Mouse (Mus musculus) midbrain, embryonic 11.5 days (tissue): ENCODE data around the gene Prkg1. TPM values are rescaled to one million over a fixed set of nuclear protein-coding genes. Genes with fewer than 3 reads are reported as not detected.

Experiments used
- ATAC-seq: fragments of 200-750 bp; cut with Nextera tagmentation; 2 replicates; pipeline ENCODE4 v1.8.0; 2017; ENCODE audit warnings: moderate TSS enrichment, moderate library complexity; ENCODE audit not compliant: low FRiP score
- DNase-seq: peaks from one replicate; pipeline ENCODE4 v3.0.0; 2015; ENCODE audit warnings: low spot score; ENCODE audit errors: missing footprints
- H3K27ac ChIP-seq: fragments of 300-500 bp; sonication (generic); 2 replicates; pipeline ENCODE4 v1.5.1; 2014; ENCODE audit warnings: low read depth, low read length
- H3K27me3 ChIP-seq: fragments of 300-500 bp; sonication (generic); 2 replicates; pipeline ENCODE4 v1.6.1; 2014; ENCODE audit warnings: mild to moderate bottlenecking, low read length, moderate library complexity, mixed read lengths; ENCODE audit not compliant: control insufficient read depth, insufficient read depth
- H3K36me3 ChIP-seq: fragments of 300-500 bp; sonication (generic); 2 replicates; pipeline ENCODE4 v1.6.1; 2014; ENCODE audit warnings: mild to moderate bottlenecking, low read length, moderate library complexity, mixed read lengths; ENCODE audit not compliant: control insufficient read depth, insufficient read depth
- H3K4me1 ChIP-seq: fragments of 300-500 bp; sonication (generic); 2 replicates; pipeline ENCODE4 v1.6.1; 2014; ENCODE audit warnings: low read length; ENCODE audit not compliant: control insufficient read depth, insufficient read depth
- H3K4me2 ChIP-seq: fragments of 300-500 bp; sonication (generic); 2 replicates; pipeline ENCODE4 v1.6.1; 2014; ENCODE audit warnings: mild to moderate bottlenecking, moderate library complexity
- H3K4me3 ChIP-seq: fragments of 300-500 bp; sonication (generic); 2 replicates; pipeline ENCODE4 v1.5.1; 2014; ENCODE audit warnings: low read depth, low read length
- H3K9ac ChIP-seq: fragments of 300-500 bp; sonication (generic); 2 replicates; pipeline ENCODE4 v1.6.1; 2014; ENCODE audit warnings: low read length
- H3K9me3 ChIP-seq: fragments of 300-500 bp; sonication (generic); 2 replicates; pipeline ENCODE4 v1.6.1; 2016; ENCODE audit warnings: low read length; ENCODE audit not compliant: control insufficient read depth
- WGBS: fragments of 180-500 bp; shearing (Covaris S2); extraction: QIAGEN DNeasy Blood & Tissue Kit; methylation state at CpG from one replicate; pipeline ENCODE4 v1.1.7; 2014; 5-methylcytosine and 5-hydroxymethylcytosine counted together
- polyA plus RNA-seq: library from polyadenylated mRNA; unstranded; fragments of >200 nt; fragmentation: Nextera tagmentation; extraction: Ambion mirVana; gene quantifications from 2 replicates; pipeline ENCODE4 v1.2.1, GENCODE M21; 2014

Prkg1 gene
- polyA plus RNA-seq, 1 experiment from 2014 or later, result 4.9 TPM

GRCm38 (mm10) chr19:31433446-31433845 is 331.4 kb downstream of the Prkg1 start:
- H3K4me3 ChIP-seq, result no peak overlapping the region
- 95% methylated on average over 1 of the region's 1 CpGs for WGBS
- ATAC-seq (no peak), DNase-seq (peak; percentile 70)
- H3K9ac ChIP-seq, result no peak overlapping the region
- no peaks in the 10 kb centered on the region for H3K36me3 ChIP-seq
- H3K27me3 ChIP-seq, result no peaks in the 10 kb centered on the region
- H3K4me2 ChIP-seq, result no peak overlapping the region
- H3K9me3 ChIP-seq, result no peaks in the 10 kb centered on the region
- H3K4me1 ChIP-seq, result no peaks in the 10 kb centered on the region
- H3K27ac ChIP-seq, result no peak overlapping the region

DNA sequence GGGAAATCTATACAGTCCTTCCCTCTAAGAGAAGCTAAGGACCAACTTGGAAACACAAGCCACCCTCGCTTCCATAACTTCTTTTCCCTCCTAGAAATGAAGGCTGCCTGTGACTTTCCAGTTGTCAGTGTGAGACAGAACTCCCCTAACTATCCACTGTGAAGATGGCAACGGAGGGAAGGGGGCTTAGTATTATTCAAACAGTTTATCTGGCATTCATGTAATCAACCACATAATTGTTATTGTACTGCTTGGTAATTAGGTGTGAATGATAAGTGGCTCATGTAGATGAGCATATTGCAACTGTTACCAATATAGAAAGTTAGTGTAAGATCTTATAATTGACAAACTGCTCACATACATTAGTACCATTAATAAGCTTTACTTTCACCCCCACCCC is 333.4 kb downstream of the Prkg1 start:
- H3K4me2 ChIP-seq, result no peak overlapping the region
- 69% methylated on average over 2 of the region's 2 CpGs for WGBS
- no peak overlapping the region for H3K27ac ChIP-seq
- peak; percentile 51 for DNase-seq
- no peak for ATAC-seq
- no peaks in the 10 kb centered on the region for H3K27me3 ChIP-seq
- H3K36me3 ChIP-seq, result no peaks in the 10 kb centered on the region
- H3K9ac ChIP-seq, result no peak overlapping the region
- no peak overlapping the region for H3K4me3 ChIP-seq
- H3K9me3 ChIP-seq, result no peaks in the 10 kb centered on the region
- no peaks in the 10 kb centered on the region for H3K4me1 ChIP-seq

DNA sequence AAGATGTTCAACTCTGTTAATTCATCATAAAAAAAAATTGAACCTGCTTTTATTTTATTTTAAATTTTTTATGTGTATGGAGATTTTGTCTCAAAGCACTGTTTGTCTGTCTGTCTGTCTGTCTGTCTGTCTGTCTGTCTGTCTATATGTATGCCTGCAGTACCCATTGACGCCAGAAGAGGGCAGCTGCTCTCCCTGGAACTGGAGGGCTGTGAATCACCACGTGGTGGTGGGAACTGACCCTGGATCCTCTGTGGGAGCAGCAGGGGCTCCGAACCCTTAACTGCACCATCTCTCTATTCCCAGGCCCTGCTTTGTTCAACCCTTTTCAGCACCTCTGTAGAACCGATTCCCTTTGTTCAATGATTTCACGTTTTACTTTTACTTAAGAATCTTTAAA is 338.7 kb downstream of the Prkg1 start:
- no peak overlapping the region for H3K4me2 ChIP-seq
- WGBS, result 78% methylated on average over 5 of the region's 5 CpGs
- no peaks in the 10 kb centered on the region for H3K27me3 ChIP-seq
- ATAC-seq (no peak), DNase-seq (peak; percentile 33)
- H3K9me3 ChIP-seq, result no peaks in the 10 kb centered on the region
- no peak overlapping the region for H3K27ac ChIP-seq
- H3K36me3 ChIP-seq, result no peaks in the 10 kb centered on the region
- H3K9ac ChIP-seq, result no peak overlapping the region
- no peaks in the 10 kb centered on the region for H3K4me1 ChIP-seq
- H3K4me3 ChIP-seq, result no peak overlapping the region

DNA sequence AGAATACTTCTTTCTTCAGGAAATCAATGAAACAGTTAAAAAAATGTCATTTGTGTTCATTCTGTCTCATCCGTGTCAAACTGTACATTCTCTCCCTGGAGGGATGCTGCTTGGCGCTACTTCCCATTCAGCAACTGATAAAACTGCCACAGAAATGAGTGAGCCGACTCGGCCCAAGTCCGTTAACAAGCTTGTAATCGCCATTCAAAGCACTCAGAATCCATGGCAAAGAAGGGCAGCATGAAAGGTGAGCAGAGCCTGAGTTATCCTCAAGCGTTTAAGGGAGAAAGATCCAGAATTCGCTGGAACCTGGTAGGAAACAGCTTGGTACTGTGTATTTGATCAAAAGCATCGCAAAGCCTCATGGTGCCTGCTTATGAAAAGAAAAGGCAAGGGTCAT is 339.6 kb downstream of the Prkg1 start:
- peak; percentile 81 for DNase-seq
- 73% methylated on average over 9 of the region's 9 CpGs for whole genome bisulfite sequencing

GRCm38 (mm10) chr19:31424319-31424718 is 340.5 kb downstream of the Prkg1 start:
- Histone ChIP-seq H3K27ac (no peak overlapping the region), H3K36me3 (no peaks in the 10 kb centered on the region), H3K4me2 (no peak overlapping the region), H3K4me3 (no peak overlapping the region), H3K27me3 (no peaks in the 10 kb centered on the region), H3K9ac (no peak overlapping the region), H3K9me3 (no peaks in the 10 kb centered on the region), H3K4me1 (no peaks in the 10 kb centered on the region)
- WGBS, result 88% methylated on average over 5 of the region's 5 CpGs
- ATAC-seq (no peak), DNase-seq (peak; percentile 77)

More for the DNA sequence above, 339.6 kb downstream of the Prkg1 start:
- H3K4me2 ChIP-seq, result no peak overlapping the region
- no peaks in the 10 kb centered on the region for H3K36me3 ChIP-seq
- no peak for ATAC-seq
- H3K27ac ChIP-seq, result no peak overlapping the region; the same call in 1 of the 2 replicates
- no peak overlapping the region for H3K9ac ChIP-seq
- H3K27me3 ChIP-seq, result no peaks in the 10 kb centered on the region
- H3K4me3 ChIP-seq, result no peak overlapping the region
- no peaks in the 10 kb centered on the region for H3K9me3 ChIP-seq
- no peaks in the 10 kb centered on the region for H3K4me1 ChIP-seq

GRCm38 (mm10) chr19:31413571-31413970 is 351.3 kb downstream of the Prkg1 start:
- no peak overlapping the region for H3K27ac ChIP-seq
- H3K9ac ChIP-seq, result no peak overlapping the region
- DNase-seq, result peak; percentile 44
- no peaks in the 10 kb centered on the region for H3K4me1 ChIP-seq
- no peaks in the 10 kb centered on the region for H3K9me3 ChIP-seq
- H3K4me3 ChIP-seq, result no peak overlapping the region
- H3K27me3 ChIP-seq, result no peaks in the 10 kb centered on the region
- H3K36me3 ChIP-seq, result no peaks in the 10 kb centered on the region
- no peak for ATAC-seq
- 90% methylated on average over 7 of the region's 7 CpGs for WGBS
- no peak overlapping the region for H3K4me2 ChIP-seq

GRCm38 (mm10) chr19:31396096-31396495 is 368.7 kb downstream of the Prkg1 start:
- Histone ChIP-seq H3K9me3 (no peaks in the 10 kb centered on the region), H3K4me3 (no peak overlapping the region), H3K4me2 (no peak overlapping the region), H3K9ac (no peak overlapping the region), H3K4me1 (no peaks in the 10 kb centered on the region), H3K27me3 (no peaks in the 10 kb centered on the region), H3K27ac (no peak overlapping the region), H3K36me3 (no peaks in the 10 kb centered on the region)
- WGBS, result 85% methylated on average over 1 of the region's 1 CpGs
- DNase-seq, result no peak
- ATAC-seq, result no peak

DNA sequence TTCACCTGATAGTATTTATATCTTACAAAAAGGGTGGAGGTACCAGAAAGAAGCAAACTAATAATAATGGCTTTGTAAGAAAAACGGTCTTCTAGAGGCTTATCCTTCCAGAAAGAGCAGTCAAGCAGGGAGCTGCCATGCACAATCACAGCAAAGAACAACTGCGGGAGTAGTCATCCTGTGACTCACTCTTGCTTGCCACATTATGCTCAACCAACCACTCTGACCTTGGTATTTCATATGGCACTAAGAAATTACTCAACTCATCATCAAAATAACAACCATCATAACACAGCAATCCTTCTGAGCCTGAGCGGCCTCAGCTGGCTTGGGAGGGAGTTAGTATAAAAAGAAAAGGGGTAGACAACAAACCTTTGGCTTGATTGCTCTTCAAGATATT is 379.5 kb downstream of the Prkg1 start:
- WGBS, result 83% methylated on average over 3 of the region's 3 CpGs
- Histone ChIP-seq H3K4me1 (no peaks in the 10 kb centered on the region), H3K36me3 (no peaks in the 10 kb centered on the region), H3K9me3 (no peaks in the 10 kb centered on the region), H3K27ac (no peak overlapping the region), H3K4me3 (no peak overlapping the region), H3K27me3 (no peaks in the 10 kb centered on the region), H3K9ac (no peak overlapping the region), H3K4me2 (no peak overlapping the region)
- DNase-seq (no peak), ATAC-seq (no peak)

DNA sequence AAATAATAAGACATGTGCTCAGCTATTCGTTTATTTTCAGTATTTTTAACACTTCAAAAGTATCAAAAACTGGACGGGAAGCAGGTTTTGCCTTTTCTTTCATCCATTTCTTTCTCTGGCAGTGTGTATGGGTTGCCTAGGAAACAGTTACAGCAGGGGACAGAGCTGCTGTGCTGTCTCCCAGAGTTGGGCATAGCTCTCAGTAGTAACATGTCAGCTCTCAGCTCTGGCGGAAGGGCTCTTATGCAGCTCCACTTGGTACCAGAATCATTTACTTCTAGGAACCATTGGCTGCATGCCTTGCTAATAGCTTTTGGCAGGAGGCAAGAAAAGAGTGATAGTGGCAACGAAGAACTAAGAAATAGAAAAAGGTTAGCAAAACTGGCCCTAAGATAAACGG is 381.0 kb downstream of the Prkg1 start:
- Histone ChIP-seq H3K4me3 (no peak overlapping the region), H3K9ac (no peak overlapping the region), H3K9me3 (no peaks in the 10 kb centered on the region), H3K27ac (no peak overlapping the region), H3K4me1 (no peaks in the 10 kb centered on the region), H3K36me3 (no peaks in the 10 kb centered on the region), H3K4me2 (no peak overlapping the region), H3K27me3 (no peaks in the 10 kb centered on the region)
- 67% methylated on average over 5 of the region's 5 CpGs for WGBS
- DNase-seq, result no peak
- no peak for ATAC-seq

DNA sequence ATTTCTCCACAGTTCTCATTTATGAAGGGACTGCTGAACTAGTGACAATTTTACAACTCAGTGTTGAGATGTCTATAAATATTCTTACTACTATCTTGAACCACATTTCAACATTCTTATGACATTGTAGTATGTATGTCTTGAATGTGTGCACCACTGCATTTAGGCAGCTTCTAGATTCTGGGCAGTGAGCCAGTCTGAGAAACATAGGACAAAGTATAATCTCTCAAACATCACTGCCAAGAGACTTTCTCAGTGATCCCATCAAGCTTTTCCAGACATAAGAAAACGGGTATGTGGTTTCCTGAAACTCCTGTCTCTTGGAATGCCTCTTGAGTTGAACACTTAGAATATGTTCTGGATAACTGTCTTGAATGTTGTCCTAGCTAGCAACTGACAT is 394.7 kb downstream of the Prkg1 start:
- no peak overlapping the region for H3K9ac ChIP-seq
- DNase-seq, result no peak
- WGBS, result 74% methylated on average over 1 of the region's 1 CpGs
- H3K4me2 ChIP-seq, result no peak overlapping the region
- no peaks in the 10 kb centered on the region for H3K9me3 ChIP-seq
- no peaks in the 10 kb centered on the region for H3K4me1 ChIP-seq
- no peak for ATAC-seq
- no peak overlapping the region for H3K27ac ChIP-seq
- no peaks in the 10 kb centered on the region for H3K27me3 ChIP-seq
- H3K36me3 ChIP-seq, result no peaks in the 10 kb centered on the region
- no peak overlapping the region for H3K4me3 ChIP-seq
